In the genomic region with DNA sequence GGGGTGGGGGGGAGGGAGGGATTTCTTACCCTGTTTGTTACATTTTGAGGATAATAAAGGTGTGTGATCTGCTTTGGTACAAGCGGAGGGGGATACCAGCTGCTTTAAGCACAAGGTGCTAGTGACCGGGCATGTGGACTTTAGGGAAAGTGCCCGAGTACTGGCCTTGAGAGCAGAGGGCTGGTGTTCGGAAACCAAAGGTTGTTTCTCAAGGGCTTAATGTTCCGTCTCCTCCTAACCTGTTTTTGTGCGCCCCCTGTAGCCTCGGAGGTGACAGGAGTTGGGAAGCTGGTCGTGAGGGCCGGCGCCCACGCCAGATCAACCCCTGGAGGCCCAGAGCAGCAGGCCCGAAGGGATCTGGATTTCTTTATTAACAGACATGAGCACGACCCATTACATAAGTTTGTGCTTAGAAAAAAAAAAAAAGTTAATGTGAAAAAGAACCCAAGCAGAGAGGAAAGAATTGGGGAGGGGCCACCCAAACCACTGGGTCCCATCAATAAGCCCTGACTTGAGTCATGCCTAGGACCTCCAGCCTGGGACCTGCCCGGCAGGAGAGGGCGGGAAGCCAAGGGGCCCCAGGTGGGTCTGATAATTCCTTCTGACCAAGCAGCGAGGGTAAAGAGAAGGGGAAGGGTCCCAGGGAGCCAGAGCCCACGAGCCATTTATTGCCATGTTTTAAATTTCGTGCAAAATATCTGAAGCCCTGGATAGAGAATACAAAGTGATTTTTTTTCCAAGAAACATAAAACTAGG, we compare ENCODE assay signal across 8 mouse cellular contexts. TPM values are rescaled to one million over a fixed set of nuclear protein-coding genes. Genes with fewer than 3 reads are reported as not detected.
DNase-seq lines count a peak whose midpoint lies in the region; ATAC-seq and TF ChIP-seq lines count a peak whose summit lies in the region.

No protein-coding gene starts in this region.

- H3K9ac ChIP-seq in liver, embryonic 16.5 days (ENCODE audit: low read depth, low read length): peak overlapping the region; percentile 28; the same call in 1 of the 2 replicates

- H3K27ac ChIP-seq in left cerebral cortex, adult 2 months: peak overlapping the region; percentile 88
- no peak overlapping the region for H3K27ac ChIP-seq in liver, embryonic 16.5 days (ENCODE audit: low read length)

- intact Hi-C loops in left cerebral cortex, adult 2 months (cut with DNase I): loop anchor here (5.0 kb wide), 1 partner anchor 146 kb away; a partner anchor contains a TSS

- peak; percentile 15 for TF ChIP-seq CTCF in left cerebral cortex, adult 2 months (IDR thresholded peaks at IDR 0.05)

- peak overlapping the region; percentile 85 for H3K4me2 ChIP-seq in liver, embryonic 16.5 days (ENCODE audit: low read depth, low read length)

- no peak for DNase-seq in left cerebral cortex, adult 2 months (ENCODE audit: extremely low spot score in 1 of 2, low spot score in 2 of 2)
- no peak for DNase-seq in left cerebral cortex, adult 11 months (ENCODE audit: low spot score)
- DNase-seq in ZHBTc4 (ENCODE audit: low read depth, low spot score): peak; percentile 61
- peak; percentile 56 for DNase-seq in forelimb bud, embryonic 11.5 days (ENCODE audit: low read depth, low spot score)
- peak; percentile 64 for DNase-seq in thymus, postnatal 14 days
- no peak for DNase-seq in spleen, adult 18-20 months
- no peak for DNase-seq in urinary bladder, postnatal 36 days (ENCODE audit: low spot score in 2 of 2)

- peaks cover 68% of the 10 kb centered on the region for H3K27me3 ChIP-seq in liver, embryonic 16.5 days (ENCODE audit: control insufficient read depth, insufficient read depth, low read depth, low read length)

- peaks cover 16% of the 10 kb centered on the region for H3K4me1 ChIP-seq in liver, embryonic 16.5 days (ENCODE audit: control insufficient read depth, low read depth, low read length)

- no peak for ATAC-seq in liver, embryonic 16.5 days (ENCODE audit: low read depth)

- no peaks in the 10 kb centered on the region for H3K36me3 ChIP-seq in liver, embryonic 16.5 days (ENCODE audit: control insufficient read depth, insufficient read depth)

- peak overlapping the region; percentile 66 for H3K4me3 ChIP-seq in left cerebral cortex, adult 2 months
- H3K4me3 ChIP-seq in liver, embryonic 16.5 days (ENCODE audit: low read depth, low read length): peak overlapping the region; percentile 62

- no peaks in the 10 kb centered on the region for H3K9me3 ChIP-seq in liver, embryonic 16.5 days (replicated peaks; ENCODE audit: control insufficient read depth, low read length)

- 17% methylated on average over 18 of the region's 18 CpGs for WGBS in liver, embryonic 16.5 days (ENCODE audit: insufficient replicate concordance)

RNA-seq across cellular contexts. Expression of a gene that starts 9.2 kb away (rescaled TPM):
- 10 to 100 TPM; 77.6 to 80.2 TPM for total RNA-seq in left cerebral cortex, adult 2 months (2021)
- not detected in 2 replicates for polyA plus RNA-seq in liver, embryonic 16.5 days (2015; fragmentation: Nextera tagmentation; extraction: Ambion mirVana)

RNA-seq across cellular contexts. Expression of a gene that starts 14.7 kb away (rescaled TPM):
- total RNA-seq in left cerebral cortex, adult 2 months (2021): 100 to 1,000 TPM; 303 to 325 TPM
- polyA plus RNA-seq in liver, embryonic 16.5 days (2015; fragmentation: Nextera tagmentation; extraction: Ambion mirVana): 6.1 and 7.7 TPM in 2 replicates

RNA-seq across cellular contexts. Expression of a gene that starts 28.4 kb away (rescaled TPM):
- total RNA-seq in left cerebral cortex, adult 2 months (2021): 10 to 100 TPM; 61.2 to 66.2 TPM
- 10.4 and 12.1 TPM in 2 replicates for polyA plus RNA-seq in liver, embryonic 16.5 days (2015; fragmentation: Nextera tagmentation; extraction: Ambion mirVana)

RNA-seq across cellular contexts. Expression of a gene that starts 40.2 kb away (rescaled TPM):
- total RNA-seq in left cerebral cortex, adult 2 months (2021): 100 to 1,000 TPM in 1 of 2 experiments, 10 to 100 TPM in 1; 94.9 to 114 TPM
- polyA plus RNA-seq in liver, embryonic 16.5 days (2015; fragmentation: Nextera tagmentation; extraction: Ambion mirVana): 24.4 and 27.9 TPM in 2 replicates

RNA-seq across cellular contexts. Expression of a gene that starts 46.7 kb away (rescaled TPM):
- total RNA-seq in left cerebral cortex, adult 2 months (2021): 1 to 10 TPM in 1 of 2 experiments, under 1 TPM in 1; 0.95 to 1.3 TPM
- polyA plus RNA-seq in liver, embryonic 16.5 days (2015; fragmentation: Nextera tagmentation; extraction: Ambion mirVana): 147 and 184 TPM in 2 replicates

Comparison
In these comparisons a context has a peak if more than half of its experiments do, and no peak if none do; other contexts are left out.
1. DNase-seq: peak in ZHBTc4 (single experiment), forelimb bud, embryonic 11.5 days (single experiment) and thymus, postnatal 14 days (single experiment); none in left cerebral cortex, adult 2 months (0 of 2), left cerebral cortex, adult 11 months (single experiment), spleen, adult 18-20 months (0 of 2) and urinary bladder, postnatal 36 days (0 of 2).